Mouse (Mus musculus) midbrain, embryonic 13.5 days (tissue): Measurements from ENCODE around the gene Gm10065. TPM values are rescaled to one million over a fixed set of nuclear protein-coding genes. Genes with fewer than 3 reads are reported as not detected.

Experiments
- microRNA counts: library from miRNA; unstranded; fragments of <30 nt; microRNA quantifications from one replicate; lab custom pipeline; 2016
- microRNA-seq: library from miRNA; unstranded; fragments of <30 nt; microRNA quantifications from one replicate; pipeline ENCODE4, GENCODE M21; 2016
- polyA plus RNA-seq: library from polyadenylated mRNA; unstranded; fragments of >200 nt; fragmentation: Nextera tagmentation; extraction: Ambion mirVana; gene quantifications from 2 replicates; pipeline ENCODE4 v1.2.1, GENCODE M21; 2015

Gene Gm10065
- polyA plus RNA-seq, 1 experiment from 2014 or later: not detected

MicroRNAs encoded within 50 kb of the gene (microRNA counts, 519-probe panel; counts per million panel counts)
- microRNA mmu-miR-1896 (lab: Ali Mortazavi, UCI): 4,651 counts per million, percentile 83 among the panel's probes with 10 or more counts

Small RNAs within 50 kb of the gene (microRNA-seq; reads per million reads assigned to microRNA genes)
- not detected for gene Mir1896

Other genes with a start within 250 kb of the Gm10065 start
- not detected in 2 replicates for gene Gpx5, start 186.7 kb downstream of the Gm10065 start, polyA plus RNA-seq
- not detected in 2 replicates for gene Gpx6, start 167.3 kb downstream of the Gm10065 start, polyA plus RNA-seq
- gene Olfr1367, start 132.5 kb downstream of the Gm10065 start, polyA plus RNA-seq: not detected in 2 replicates
- 15.5 and 16.8 TPM in 2 replicates for gene Zscan12, start 116.6 kb downstream of the Gm10065 start, polyA plus RNA-seq
- gene Zkscan3, start 76.7 kb downstream of the Gm10065 start, polyA plus RNA-seq: 94.9 and 95.7 TPM in 2 replicates
- 4.5 and 5.8 TPM in 2 replicates for gene Pgbd1, start 38.4 kb downstream of the Gm10065 start, polyA plus RNA-seq
- 25.8 and 25.9 TPM in 2 replicates for gene Zscan26, start 25.7 kb downstream of the Gm10065 start, polyA plus RNA-seq
- gene Nkapl, start 10.9 kb downstream of the Gm10065 start, polyA plus RNA-seq: 3.8 and 4.1 TPM in 2 replicates
- gene Zkscan4, start 534 bp downstream of the Gm10065 start, polyA plus RNA-seq: 9.4 and 9.5 TPM in 2 replicates
- 0.46 and 0.57 TPM in 2 replicates for gene AK157302, start 15.8 kb upstream of the Gm10065 start, polyA plus RNA-seq
- gene Gm11273, start 22.0 kb upstream of the Gm10065 start, polyA plus RNA-seq: 5.9 and 7.4 TPM in 2 replicates
- 6.7 and 7.1 TPM in 2 replicates for gene Zkscan8, start 51.7 kb upstream of the Gm10065 start, polyA plus RNA-seq
- gene Olfr1366, start 63.4 kb upstream of the Gm10065 start, polyA plus RNA-seq: 0.17 and 0.23 TPM in 2 replicates
- gene Olfr1535, start 80.5 kb upstream of the Gm10065 start, polyA plus RNA-seq: 0.05 TPM in 1 of 2 replicates, not detected in the other
- gene Olfr1364, start 102.3 kb upstream of the Gm10065 start, polyA plus RNA-seq: not detected in 2 replicates
- not detected in 2 replicates for gene Olfr1362, start 134.6 kb upstream of the Gm10065 start, polyA plus RNA-seq
- 0.05 TPM in 1 of 2 replicates, not detected in the other for gene Olfr11, start 163.1 kb upstream of the Gm10065 start, polyA plus RNA-seq
- not detected in 2 replicates for gene Olfr1361, start 183.9 kb upstream of the Gm10065 start, polyA plus RNA-seq
- gene Olfr1360, start 198.0 kb upstream of the Gm10065 start, polyA plus RNA-seq: not detected in 2 replicates
- not detected in 2 replicates for gene Olfr1359, start 218.7 kb upstream of the Gm10065 start, polyA plus RNA-seq
- gene Hist1h2bl, start 236.7 kb upstream of the Gm10065 start, polyA plus RNA-seq: 1.8 TPM in 1 of 2 replicates, not detected in the other
- 12.9 and 37.4 TPM in 2 replicates for gene Hist1h2ai, start 237.0 kb upstream of the Gm10065 start, polyA plus RNA-seq
- gene Hist1h3h, start 238.2 kb upstream of the Gm10065 start, polyA plus RNA-seq: 10.8 and 11.5 TPM in 2 replicates
- gene Hist1h2bm, start 242.6 kb upstream of the Gm10065 start, polyA plus RNA-seq: 3.7 and 4.2 TPM in 2 replicates